Mouse (Mus musculus): ENCODE measurements around the gene Cntnap4.
"Not testable (repeated sequence)": the region's sequence is repeated elsewhere in the genome, so short reads cannot be mapped to it uniquely, and the experiment has no call there.

The Cntnap4 gene

DNA sequence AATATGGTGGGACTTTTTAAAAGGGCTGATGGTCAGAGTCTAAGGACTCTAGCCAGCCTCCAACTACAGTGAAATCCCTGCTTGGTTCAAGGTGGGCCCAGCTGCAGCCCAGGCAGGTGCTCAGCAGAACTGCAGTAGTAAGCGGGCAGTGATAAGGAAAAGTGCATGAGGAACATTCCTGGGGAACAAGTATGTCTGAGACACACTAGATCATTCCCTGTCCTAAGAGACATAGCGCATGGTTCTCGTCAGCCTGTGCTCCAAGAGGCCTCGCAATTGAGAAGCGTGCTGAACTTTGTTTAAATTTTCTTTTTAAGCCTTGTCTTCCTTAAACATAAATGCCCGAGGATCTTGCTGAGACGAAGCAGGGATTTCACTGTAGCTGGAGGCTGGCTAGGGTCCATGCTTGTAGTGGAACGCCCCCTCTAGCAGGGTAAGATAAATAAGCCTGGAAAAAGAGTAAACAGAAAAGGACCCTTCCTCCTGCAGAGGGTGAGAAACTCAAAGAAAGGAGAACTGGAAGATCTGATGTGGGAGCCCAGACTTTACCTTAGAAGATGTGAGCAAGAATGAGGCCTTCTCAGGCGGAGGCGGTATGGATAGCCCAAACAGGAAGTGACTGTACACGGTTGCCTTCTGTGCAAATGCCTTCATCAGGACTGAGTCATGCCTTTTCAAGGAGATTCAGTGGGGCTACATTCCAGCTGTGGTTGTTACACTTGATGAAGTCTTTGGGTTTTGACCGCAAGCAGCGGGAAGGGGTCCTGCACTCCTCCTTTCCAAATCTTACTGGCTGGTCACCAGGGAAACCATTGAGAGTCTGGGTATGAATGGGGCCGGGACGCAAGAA is 161.0 kb downstream of the Cntnap4 start:
- DNase-seq (ENCODE audit: low spot score) = no peak

DNA sequence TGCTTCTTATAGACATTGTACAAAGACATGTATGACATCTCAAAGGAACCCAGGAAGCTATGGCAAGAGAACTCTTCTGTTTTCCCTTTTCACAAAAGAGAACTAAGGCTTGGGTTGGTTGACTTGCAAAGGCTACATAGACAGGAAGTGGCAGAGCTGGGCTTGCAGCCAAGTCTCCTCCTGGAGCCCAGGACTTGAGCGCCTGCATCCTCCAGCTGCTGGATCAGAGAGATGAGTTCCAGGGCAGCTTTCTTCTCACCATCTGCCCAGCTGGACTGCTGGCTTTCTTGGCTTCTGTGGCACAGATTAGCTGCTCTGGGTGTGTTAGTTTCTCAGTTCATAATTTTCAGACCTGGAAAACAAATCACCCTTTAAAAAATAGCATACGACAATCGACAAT is 165.7 kb downstream of the Cntnap4 start:
- DNase-seq (ENCODE audit: low spot score) = no peak

DNA sequence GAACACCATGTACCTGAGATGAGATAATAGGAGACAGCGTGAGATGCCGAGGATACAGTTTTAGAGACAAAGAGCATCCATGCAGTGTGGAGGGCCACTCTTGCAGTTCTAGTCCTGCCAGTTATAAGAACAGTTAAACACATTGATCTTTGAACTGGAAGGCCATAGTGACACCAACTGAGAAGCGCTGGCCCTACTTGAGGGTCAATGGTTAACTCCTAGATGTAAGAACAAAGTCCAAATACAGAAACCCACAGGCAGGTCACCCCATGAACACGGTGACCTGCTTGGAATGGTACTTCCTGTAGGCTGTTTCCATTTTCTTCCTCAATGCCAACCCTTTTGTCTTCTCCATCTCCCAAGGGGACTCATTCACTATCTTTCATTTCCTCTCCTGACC is 173.5 kb downstream of the Cntnap4 start:
- DNase-seq (ENCODE audit: low spot score) = no peak

DNA sequence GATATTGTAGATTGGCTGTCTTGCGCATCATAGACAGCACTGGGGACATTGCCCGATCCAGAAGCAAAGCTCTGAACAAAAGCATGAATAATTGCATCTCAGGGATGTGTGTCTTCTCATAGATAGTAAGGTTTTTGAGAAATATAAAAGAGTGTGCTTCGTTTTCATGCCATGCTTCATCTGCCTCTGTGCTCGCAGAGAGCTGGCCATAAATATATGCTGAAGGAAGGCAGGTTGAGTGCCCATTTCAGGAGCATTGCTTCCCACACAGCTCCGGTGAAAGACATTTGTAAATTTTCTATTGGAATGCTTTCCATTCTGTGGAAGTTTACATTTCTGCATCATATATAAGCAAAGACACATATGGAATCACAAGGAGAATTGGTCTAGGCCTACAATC is 177.5 kb downstream of the Cntnap4 start:
- no peak for DNase-seq (ENCODE audit: low spot score)

DNA sequence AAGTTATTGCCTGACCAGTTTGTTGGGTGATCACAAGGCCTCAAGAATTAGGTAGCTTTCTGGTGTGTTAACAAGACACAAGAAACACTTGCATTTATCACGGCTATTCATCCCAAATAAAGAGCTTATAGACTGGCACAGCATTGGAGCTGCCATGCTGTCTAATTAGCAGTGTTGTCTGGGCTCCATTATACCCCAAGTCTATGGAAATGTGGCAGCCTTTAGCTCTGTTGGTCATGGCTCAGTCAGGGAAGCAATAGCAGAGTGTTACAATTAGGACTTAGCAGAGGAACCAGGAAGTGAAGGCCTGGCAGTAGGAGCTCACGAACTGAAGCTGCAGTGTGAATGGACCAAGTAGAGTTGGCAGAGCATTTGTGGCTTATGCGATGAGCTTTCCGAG is 185.3 kb downstream of the Cntnap4 start:
- DNase-seq (ENCODE audit: low spot score) = no peak

DNA sequence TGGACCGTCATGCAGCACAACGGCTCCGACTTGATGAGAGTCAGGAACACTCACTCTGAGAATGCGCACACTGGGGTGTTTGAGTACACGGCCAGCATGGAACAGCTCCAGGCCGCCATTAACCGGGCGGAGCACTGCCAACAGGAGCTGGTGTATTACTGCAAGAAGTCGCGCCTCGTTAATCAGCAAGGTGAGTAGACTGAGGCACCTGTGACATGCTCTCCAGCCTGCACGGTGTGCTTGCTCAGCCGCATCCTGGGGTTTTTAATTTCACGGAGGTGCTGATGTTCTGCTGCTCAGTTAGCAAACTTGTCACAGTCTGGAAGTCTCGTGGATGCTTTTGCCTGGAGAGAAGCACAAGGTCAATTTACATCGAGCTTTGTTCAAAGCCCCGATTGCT is 233.2 kb downstream of the Cntnap4 start:
- DNase-seq (ENCODE audit: low spot score) = no peak

DNA sequence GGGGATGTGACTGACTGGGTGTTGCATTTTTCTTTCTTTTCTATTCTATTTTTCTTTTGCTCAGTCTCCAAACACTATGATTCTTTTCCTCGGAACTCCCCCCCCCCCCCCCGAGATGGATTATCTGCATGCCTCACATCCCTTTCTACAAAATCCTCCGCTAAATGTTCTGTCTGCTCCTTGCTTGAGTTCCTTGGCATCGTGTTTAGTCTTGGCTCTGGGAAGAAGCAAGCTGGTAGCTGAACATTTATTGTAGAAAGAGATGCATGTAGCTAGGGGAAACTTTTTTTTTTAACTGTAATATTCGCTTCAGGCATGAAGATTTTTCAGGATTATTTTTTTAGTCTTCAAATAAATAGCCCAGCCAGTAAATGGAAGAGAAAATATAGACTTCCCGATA is 239.5 kb downstream of the Cntnap4 start:
- no peak for DNase-seq (ENCODE audit: low spot score)

DNA sequence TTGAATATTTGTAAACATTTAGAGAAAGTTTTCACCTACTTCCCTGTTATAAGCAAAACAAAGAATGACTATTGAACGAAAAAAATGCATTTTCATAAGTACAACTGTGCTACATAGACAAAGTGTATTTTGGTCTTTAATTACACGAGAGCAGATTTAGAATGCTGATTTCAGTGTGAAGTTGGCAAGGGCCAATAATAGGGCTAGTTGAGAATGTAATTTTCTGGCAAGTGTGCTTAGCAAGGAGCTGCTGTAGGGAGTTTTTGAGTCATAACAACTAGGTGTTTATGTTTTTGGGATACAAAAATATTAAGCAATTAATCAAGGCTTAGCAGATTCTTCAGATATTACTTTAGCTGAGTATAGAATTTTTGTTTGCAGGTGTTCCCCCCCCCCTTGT is 271.2 kb downstream of the Cntnap4 start:
- DNase-seq (ENCODE audit: low spot score) = no peak

DNA sequence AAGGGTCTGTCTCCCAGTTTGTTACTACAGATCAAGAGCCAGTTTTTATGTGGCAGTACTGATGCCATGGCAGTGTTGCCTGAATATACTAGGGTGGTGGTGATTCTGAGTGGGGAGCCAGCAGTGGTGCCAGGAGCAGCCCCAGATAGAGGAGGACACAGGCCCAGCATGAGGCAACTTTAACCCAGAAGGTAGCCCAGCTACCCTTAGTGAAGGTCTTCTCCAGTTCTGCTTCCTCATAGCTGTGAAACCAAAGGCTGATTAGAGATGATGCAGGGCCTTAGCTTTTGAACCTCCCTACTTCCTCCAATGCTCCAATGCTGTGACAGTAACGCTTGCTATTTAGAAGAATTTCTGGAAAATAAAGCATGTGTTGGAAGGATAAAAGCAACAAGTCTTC is 279.7 kb downstream of the Cntnap4 start:
- DNase-seq (ENCODE audit: low spot score) = not testable (repeated sequence)

DNA sequence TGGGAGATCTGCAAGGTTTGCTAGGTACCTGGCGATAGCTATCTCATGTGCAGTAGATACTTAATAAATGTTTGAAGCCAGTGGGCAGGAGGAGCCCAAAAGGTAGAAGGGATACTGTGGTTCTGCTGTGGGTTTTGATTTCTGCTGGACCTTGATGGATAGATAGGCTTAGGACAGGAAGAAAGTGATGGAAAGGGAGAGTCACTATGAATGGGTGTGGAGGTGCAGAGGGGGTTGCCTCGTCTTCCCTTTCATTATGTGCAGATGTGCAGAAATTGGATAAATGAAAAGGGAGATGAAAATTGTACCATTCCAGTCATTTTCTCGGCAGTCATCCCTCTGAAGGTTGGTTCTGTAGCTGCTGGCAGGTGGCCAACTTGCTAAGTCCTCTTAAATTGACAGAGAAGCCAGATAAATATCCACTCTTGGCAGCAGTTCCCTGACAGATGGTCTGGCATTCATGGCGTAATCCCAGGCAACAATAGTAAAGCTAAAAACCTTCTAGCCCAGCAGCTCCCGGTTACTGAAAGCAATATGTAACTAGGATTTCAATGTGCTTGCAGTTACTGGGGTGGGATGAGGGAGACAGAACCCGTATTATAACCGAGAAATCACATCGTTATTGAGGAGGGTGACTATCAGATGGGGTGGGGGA is 336.7 kb downstream of the Cntnap4 start:
- no peak for DNase-seq (ENCODE audit: low spot score)

DNA sequence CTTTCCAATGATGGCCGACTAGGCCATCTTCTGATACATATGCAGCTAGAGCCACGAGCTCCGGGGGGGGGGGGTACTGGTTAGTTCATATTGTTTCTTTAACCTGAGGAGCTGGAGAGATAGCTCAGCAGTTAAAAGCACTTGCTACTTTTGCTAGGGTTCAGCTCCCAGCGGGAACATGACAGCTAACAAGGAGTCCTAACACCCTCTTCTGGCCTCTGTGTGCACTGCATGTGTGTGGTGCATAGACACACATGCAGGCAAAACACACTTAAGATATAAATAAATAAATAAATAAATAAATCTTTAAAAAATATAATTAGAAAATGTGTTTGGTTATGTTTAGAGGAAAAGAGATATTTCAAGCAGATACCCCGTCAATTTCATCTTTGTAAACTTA is 339.7 kb downstream of the Cntnap4 start:
- DNase-seq (ENCODE audit: low spot score) = no peak

DNA sequence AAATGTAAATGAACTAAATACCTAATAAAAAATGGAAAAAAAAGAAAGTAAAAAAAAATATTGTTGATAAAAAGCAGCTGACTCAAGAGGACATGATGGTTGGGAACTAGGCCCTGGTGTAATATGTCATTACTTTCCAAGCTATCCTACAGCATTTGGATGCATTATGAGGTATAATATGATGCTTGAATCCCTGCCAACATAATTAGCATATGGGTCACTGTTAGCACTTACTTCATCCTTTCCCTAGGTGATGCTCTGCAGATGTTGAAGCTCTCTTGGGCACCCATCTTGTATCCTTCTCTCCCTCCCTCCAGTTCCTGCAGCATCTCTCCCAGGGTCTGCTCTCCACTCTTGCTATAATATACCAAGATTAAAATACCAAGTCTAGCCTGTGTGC is 341.6 kb downstream of the Cntnap4 start:
- no peak for DNase-seq (ENCODE audit: low spot score)

DNA sequence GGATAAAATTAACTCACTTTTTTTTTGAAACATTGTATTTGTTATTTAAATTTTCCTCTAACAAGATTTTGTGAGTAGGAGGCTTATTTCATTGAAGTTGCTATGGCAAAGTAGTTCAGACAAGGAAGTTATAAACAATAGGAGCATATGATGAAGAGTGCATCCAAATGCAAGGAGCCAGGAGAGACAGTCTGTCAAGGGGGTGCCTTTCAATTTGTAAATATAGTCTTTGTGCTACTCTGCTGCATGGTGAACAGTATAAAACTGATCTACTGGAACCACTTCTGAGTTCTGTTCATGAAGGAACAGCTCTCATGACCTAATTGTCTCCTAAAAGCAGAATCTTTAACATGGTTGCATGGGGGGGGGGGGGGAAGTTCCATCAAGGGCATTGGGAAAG is 352.3 kb downstream of the Cntnap4 start:
- DNase-seq (ENCODE audit: low spot score) = no peak

DNA sequence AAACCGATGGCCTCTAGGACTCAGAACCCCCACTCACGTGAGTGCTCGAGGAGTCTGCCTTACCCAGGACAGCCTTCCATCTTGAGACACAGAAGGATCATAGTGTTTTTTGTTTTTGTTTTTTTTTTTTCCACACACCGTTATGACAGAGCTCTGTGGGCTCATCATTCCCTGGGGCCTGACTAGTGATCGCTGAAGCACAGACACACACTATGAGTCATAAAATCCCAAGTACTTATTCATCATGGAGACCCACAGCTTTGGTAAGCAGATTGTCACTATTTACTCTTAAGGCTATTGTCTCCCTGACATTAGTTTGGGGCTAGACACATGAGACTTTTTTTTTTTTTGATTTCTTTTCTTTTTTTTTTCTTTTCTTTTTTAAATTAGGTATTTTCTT is 352.9 kb downstream of the Cntnap4 start:
- DNase-seq (ENCODE audit: low spot score) = no peak
